Mouse (Mus musculus): ENCODE data around the gene Map3k7cl. TPM values are rescaled to one million over a fixed set of nuclear protein-coding genes. Genes with fewer than 3 reads are reported as not detected.

Map3k7cl gene
- polyA plus RNA-seq, 1 experiment, result 1.3 TPM

- Histone ChIP-seq H3K36me3 (ENCODE audit: control insufficient read depth, insufficient read depth, low read length) (no peaks in the 10 kb centered on the region), H3K4me3 (ENCODE audit: control insufficient read depth, low read depth, low read length) (no peak overlapping the region), H3K27ac (ENCODE audit: control insufficient read depth, insufficient read depth, low read depth, low read length) (no peak overlapping the region), H3K27me3 (ENCODE audit: control insufficient read depth, insufficient read depth, low read length) (no peaks in the 10 kb centered on the region), H3K4me1 (ENCODE audit: control insufficient read depth, insufficient read depth, low read length) (no peaks in the 10 kb centered on the region; the same call in 1 of the 2 replicates)
- TF ChIP-seq CTCF (IDR thresholded peaks at IDR 0.05; ENCODE audit: control insufficient read depth, insufficient read depth, insufficient replicate concordance, low read depth, low read length) (no peak), POLR2A (IDR thresholded peaks at IDR 0.05; ENCODE audit: control insufficient read depth, low read depth, low read length) (no peak)
These were observed 54.3 kb downstream of the Map3k7cl start for GRCm38 (mm10) chr16:87607383-87607782.

DNA sequence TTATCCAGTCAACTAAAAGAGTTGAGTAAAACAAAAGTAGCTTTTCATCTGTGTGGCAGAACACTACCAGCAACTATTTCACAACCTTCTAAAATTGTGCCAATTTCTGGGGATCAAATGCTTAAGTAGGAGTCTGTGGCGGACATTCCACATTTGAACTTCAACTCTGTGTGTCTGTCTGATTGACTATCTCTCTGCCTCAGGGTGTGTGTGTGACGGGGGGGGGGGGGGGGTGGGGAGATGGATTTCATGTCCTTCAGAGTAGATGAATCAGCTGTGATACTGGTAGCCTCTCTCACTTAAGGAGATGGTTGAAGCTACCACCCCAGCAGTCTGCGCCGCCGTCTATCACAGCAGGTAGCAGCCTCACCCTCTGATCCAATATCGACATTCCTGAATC is 54.8 kb downstream of the Map3k7cl start:
- TF ChIP-seq POLR2A (IDR thresholded peaks at IDR 0.05; ENCODE audit: control insufficient read depth, low read depth, low read length) (no peak), CTCF (IDR thresholded peaks at IDR 0.05; ENCODE audit: control insufficient read depth, insufficient read depth, insufficient replicate concordance, low read depth, low read length) (no peak)
- H3K27ac ChIP-seq (ENCODE audit: control insufficient read depth, insufficient read depth, low read depth, low read length), result no peak overlapping the region
- H3K27me3 ChIP-seq (ENCODE audit: control insufficient read depth, insufficient read depth, low read length), result no peaks in the 10 kb centered on the region
- H3K4me3 ChIP-seq (ENCODE audit: control insufficient read depth, low read depth, low read length), result no peak overlapping the region
- no peaks in the 10 kb centered on the region for H3K36me3 ChIP-seq (ENCODE audit: control insufficient read depth, insufficient read depth, low read length)
- no peaks in the 10 kb centered on the region; the same call in 1 of the 2 replicates for H3K4me1 ChIP-seq (ENCODE audit: control insufficient read depth, insufficient read depth, low read length)

GRCm38 (mm10) chr16:87610142-87610541 is 57.0 kb downstream of the Map3k7cl start:
- no peaks in the 10 kb centered on the region for H3K36me3 ChIP-seq (ENCODE audit: control insufficient read depth, insufficient read depth, low read length)
- no peaks in the 10 kb centered on the region for H3K27me3 ChIP-seq (ENCODE audit: control insufficient read depth, insufficient read depth, low read length)
- TF ChIP-seq CTCF (IDR thresholded peaks at IDR 0.05; ENCODE audit: control insufficient read depth, insufficient read depth, insufficient replicate concordance, low read depth, low read length) (no peak), POLR2A (IDR thresholded peaks at IDR 0.05; ENCODE audit: control insufficient read depth, low read depth, low read length) (no peak)
- no peak overlapping the region for H3K4me3 ChIP-seq (ENCODE audit: control insufficient read depth, low read depth, low read length)
- no peak overlapping the region for H3K27ac ChIP-seq (ENCODE audit: control insufficient read depth, insufficient read depth, low read depth, low read length)
- no peaks in the 10 kb centered on the region; the same call in 1 of the 2 replicates for H3K4me1 ChIP-seq (ENCODE audit: control insufficient read depth, insufficient read depth, low read length)

DNA sequence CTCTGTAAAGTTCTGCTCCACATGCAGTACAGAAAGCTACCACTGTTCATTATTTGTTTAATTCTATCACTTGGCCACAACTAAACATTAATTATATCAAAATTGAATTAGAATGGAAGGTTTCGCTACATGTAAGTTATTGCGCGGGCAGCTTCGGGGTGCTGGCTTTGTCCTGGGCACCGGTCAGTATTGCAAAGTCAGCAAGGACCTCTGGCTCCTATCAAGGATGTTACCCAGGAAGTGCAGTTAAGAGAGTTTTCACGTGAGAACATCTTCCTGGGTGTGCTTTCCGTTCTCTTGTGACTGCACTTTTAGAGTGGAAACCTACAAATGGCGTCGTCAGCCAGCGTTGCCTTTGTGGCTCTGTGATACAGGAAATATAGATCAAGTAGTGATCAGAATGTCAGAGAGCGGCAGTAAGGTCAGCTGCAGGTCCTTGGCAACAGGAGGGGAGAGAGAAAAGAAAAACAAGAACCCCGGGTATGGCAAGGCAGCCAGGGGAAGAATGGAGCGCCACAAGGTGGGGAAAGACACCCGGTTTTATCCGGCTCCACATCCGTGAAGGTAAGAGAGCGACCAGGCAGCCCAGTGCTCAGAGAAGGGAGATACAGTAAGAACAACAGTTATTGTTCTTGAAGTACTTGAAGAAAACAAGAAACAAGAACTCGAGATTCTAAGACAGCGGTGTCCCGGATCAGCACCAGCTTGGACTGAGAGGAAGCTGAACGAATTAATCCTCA is 57.6 kb downstream of the Map3k7cl start:
- no peaks in the 10 kb centered on the region; the same call in 1 of the 2 replicates for H3K4me1 ChIP-seq (ENCODE audit: control insufficient read depth, insufficient read depth, low read length)
- no peaks in the 10 kb centered on the region for H3K36me3 ChIP-seq (ENCODE audit: control insufficient read depth, insufficient read depth, low read length)
- H3K4me3 ChIP-seq (ENCODE audit: control insufficient read depth, low read depth, low read length), result no peak overlapping the region; the same call in 1 of the 2 replicates
- no peaks in the 10 kb centered on the region for H3K27me3 ChIP-seq (ENCODE audit: control insufficient read depth, insufficient read depth, low read length)
- no peak overlapping the region for H3K27ac ChIP-seq (ENCODE audit: control insufficient read depth, insufficient read depth, low read depth, low read length)
- no peak for TF ChIP-seq POLR2A (IDR thresholded peaks at IDR 0.05; ENCODE audit: control insufficient read depth, low read depth, low read length)
- no peak for TF ChIP-seq CTCF (IDR thresholded peaks at IDR 0.05; ENCODE audit: control insufficient read depth, insufficient read depth, insufficient replicate concordance, low read depth, low read length)

DNA sequence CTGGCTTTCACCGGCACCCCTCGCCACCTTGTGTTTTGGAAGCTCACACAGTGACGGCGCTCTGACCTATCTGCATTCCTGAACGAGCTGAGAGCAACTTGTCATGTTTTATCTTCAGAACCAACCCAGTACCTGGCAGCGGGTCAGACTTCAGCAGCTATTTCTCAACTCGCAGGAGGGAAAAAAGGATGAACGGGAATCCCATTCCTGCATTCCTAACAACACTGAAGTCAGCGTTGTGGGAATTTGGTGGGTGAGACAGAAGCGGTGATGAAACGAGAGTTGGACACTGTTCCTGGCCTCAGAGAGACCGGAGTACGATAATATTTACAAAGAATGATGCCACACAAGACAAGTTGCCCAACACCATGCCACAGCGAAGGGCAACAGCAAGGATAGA is 58.3 kb downstream of the Map3k7cl start:
- Histone ChIP-seq H3K27ac (ENCODE audit: control insufficient read depth, insufficient read depth, low read depth, low read length) (no peak overlapping the region), H3K4me3 (ENCODE audit: control insufficient read depth, low read depth, low read length) (no peak overlapping the region; the same call in 1 of the 2 replicates), H3K4me1 (ENCODE audit: control insufficient read depth, insufficient read depth, low read length) (no peaks in the 10 kb centered on the region; the same call in 1 of the 2 replicates), H3K36me3 (ENCODE audit: control insufficient read depth, insufficient read depth, low read length) (no peaks in the 10 kb centered on the region), H3K27me3 (ENCODE audit: control insufficient read depth, insufficient read depth, low read length) (no peaks in the 10 kb centered on the region)
- TF ChIP-seq POLR2A (IDR thresholded peaks at IDR 0.05; ENCODE audit: control insufficient read depth, low read depth, low read length) (no peak), CTCF (IDR thresholded peaks at IDR 0.05; ENCODE audit: control insufficient read depth, insufficient read depth, insufficient replicate concordance, low read depth, low read length) (no peak)

DNA sequence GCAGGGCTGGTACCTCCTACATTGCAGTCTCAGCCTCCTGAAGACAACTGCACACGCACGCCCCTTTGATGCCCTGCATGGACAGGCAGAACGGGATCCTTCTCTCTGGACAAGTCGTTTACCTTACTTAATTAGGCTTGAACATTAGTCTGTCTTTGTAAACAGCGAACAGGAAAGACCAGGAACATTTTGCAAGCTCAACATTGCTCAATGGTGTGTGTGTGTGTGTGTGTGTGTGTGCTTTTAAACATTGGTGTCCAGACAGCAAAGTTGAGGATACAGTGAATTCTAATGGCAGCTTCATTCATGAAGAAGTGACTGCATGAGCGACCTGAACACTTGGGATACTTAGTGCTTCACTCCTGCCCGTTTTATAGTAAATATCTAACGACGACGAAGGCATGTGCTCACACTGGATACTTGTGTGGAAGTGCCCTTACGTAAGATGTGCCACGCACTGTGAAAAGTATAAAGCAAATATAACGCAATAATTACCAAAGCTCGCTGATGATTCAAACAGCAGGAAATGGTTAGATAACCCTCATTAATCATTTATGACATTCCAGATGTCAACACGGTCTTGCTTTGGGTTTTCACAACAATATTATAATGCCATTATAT is 59.2 kb downstream of the Map3k7cl start:
- Histone ChIP-seq H3K27ac (ENCODE audit: control insufficient read depth, insufficient read depth, low read depth, low read length) (no peak overlapping the region), H3K36me3 (ENCODE audit: control insufficient read depth, insufficient read depth, low read length) (no peaks in the 10 kb centered on the region), H3K27me3 (ENCODE audit: control insufficient read depth, insufficient read depth, low read length) (no peaks in the 10 kb centered on the region), H3K4me1 (ENCODE audit: control insufficient read depth, insufficient read depth, low read length) (no peaks in the 10 kb centered on the region; the same call in 1 of the 2 replicates), H3K4me3 (ENCODE audit: control insufficient read depth, low read depth, low read length) (no peak overlapping the region)
- TF ChIP-seq CTCF (IDR thresholded peaks at IDR 0.05; ENCODE audit: control insufficient read depth, insufficient read depth, insufficient replicate concordance, low read depth, low read length), result no peak
- TF ChIP-seq POLR2A (IDR thresholded peaks at IDR 0.05; ENCODE audit: control insufficient read depth, low read depth, low read length), result no peak

DNA sequence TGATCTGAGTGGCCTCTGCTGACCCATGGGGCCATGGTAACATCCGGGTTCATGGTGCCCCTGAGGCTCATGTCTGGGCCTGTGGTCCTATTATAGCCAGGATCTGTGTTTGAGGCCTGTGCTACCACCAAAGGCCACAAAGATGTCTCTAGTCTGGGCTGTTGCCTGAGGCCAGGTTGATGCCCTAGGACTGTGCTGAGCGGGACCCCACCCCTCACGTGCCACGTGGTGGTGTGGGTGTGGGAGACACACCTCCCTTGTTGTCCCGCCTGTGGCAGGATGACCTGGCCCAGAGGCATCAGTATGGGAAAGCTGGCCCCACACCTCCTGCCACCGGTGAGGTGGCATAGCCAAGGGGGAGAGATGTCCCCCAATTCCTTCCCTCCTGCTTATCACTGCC is 64.2 kb downstream of the Map3k7cl start:
- no peak overlapping the region for H3K27ac ChIP-seq (ENCODE audit: control insufficient read depth, insufficient read depth, low read depth, low read length)
- H3K36me3 ChIP-seq (ENCODE audit: control insufficient read depth, insufficient read depth, low read length), result no peaks in the 10 kb centered on the region
- H3K27me3 ChIP-seq (ENCODE audit: control insufficient read depth, insufficient read depth, low read length), result no peaks in the 10 kb centered on the region
- no peaks in the 10 kb centered on the region for H3K4me1 ChIP-seq (ENCODE audit: control insufficient read depth, insufficient read depth, low read length)
- H3K4me3 ChIP-seq (ENCODE audit: control insufficient read depth, low read depth, low read length), result no peak overlapping the region
- TF ChIP-seq CTCF (IDR thresholded peaks at IDR 0.05; ENCODE audit: control insufficient read depth, insufficient read depth, insufficient replicate concordance, low read depth, low read length) (no peak), POLR2A (IDR thresholded peaks at IDR 0.05; ENCODE audit: control insufficient read depth, low read depth, low read length) (no peak)

Measured in testis, adult 2 months (tissue).